Mouse (Mus musculus): ENCODE data around the gene Rangap1. TPM values are rescaled to one million over a fixed set of nuclear protein-coding genes. Genes with fewer than 3 reads are reported as not detected.
"Not testable (repeated sequence)": the region's sequence is repeated elsewhere in the genome, so short reads cannot be mapped to it uniquely, and the experiment has no call there.

Gene Rangap1
- total RNA-seq, 2 experiments from 2014 or later = 69.7 to 70.0 TPM

- DNase-seq (ENCODE audit: low spot score in 2 of 2) = peak; percentile 56 to 67
Measured at GRCm38 (mm10) chr15:81745601-81746114, 328 bp upstream of the Rangap1 start.

GRCm38 (mm10) chr15:81742368-81742767 is 3.0 kb downstream of the Rangap1 start:
- not testable (repeated sequence) for DNase-seq (ENCODE audit: low spot score in 2 of 2)

DNA sequence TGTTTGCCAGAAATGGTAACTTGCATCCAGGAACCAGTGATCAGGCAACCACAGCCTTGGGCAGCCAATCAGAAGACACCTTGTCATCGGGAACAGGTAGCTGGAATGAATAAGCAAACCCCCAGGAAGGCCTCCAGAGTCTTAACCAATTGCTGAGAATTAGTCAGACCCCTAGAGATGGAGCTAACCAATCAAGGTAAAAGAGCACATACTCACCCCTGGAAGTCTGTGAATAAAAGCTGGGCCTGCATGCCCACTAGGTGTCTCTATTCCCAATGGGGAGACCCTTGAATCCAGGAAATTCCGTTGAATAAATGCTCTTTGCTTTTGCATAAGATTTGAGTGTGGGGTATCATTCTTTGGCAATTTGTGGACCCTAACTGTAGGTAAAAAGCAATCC is 5.4 kb downstream of the Rangap1 start:
- DNase-seq (ENCODE audit: low spot score in 2 of 2) = no peak

DNA sequence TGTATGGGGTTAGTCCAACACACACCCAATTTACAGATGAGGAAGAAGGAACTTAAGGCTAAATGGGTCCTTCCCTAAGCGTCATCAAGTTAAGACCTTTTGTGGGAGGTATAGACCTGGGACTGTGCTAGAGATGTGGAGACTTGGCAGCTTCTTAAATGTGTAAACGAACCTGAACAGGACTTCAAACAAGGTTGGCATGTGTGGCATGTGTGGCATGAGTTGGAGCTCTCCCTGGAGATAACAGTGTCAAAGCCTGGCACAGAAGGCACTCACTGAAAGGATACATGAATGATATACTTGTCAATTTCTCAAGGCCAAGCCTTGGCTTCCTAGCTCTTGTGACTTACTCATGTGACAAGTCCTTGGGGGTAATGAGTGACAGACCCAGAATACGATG is 6.0 kb downstream of the Rangap1 start:
- DNase-seq (ENCODE audit: low spot score in 2 of 2) = no peak

DNA sequence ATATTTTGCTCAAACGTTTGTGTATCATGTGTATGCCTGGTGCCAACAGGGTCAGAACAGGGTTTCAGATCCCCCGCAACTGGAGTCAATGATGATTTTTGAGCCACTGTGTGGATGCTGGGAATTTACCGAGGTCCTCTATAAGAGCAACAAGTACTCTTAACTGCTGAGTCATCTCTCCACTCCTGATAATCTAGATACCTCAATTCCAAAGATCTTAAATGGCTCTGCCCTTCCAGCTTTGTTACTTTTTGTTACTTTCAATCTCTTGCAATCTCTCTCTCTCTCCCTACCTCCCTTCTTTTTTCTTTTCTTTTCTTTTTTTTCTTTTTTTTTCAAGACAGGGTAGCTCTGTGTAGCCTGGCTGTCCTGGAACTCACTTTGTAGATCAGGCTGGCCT is 10.3 kb downstream of the Rangap1 start:
- DNase-seq (ENCODE audit: low spot score in 2 of 2) = no peak

DNA sequence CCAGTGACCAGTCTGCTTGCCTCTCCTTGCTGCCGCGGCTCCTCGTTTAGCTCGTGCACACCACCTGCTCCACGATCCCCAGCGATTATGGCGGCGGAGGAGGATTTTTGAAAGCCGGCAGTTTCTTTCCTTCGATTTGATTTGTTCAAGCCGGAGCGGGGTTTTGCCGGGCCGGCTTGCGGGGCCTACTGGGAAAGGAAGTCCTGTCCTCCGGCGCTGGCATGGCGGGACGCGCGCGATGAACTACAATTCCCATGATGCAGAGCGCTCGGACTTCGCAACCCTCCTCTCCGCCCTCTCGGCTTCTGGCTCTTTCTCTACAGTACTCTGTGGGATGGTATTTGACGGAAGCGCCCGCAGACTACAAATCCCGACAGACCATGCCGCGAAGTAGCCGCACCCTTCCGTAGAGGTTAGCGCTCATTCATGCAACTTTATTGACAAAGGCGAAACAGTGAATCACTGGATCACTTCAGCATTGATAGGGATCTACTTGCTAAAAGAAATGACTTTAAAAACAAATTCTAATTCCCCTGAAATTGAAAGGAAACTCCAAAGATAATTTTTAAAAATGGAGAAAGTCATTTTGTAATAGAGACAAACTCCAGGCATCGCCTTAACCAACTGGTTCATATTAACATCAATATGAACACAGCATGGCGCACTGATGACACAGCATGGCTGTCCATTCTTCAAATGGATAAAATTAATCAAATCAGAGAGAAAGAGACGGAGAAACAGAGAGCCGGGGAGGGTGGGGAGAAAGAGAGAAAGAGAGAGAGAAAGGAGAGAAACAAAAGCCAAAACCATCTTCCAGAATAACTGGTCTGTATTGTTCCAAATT is 15.3 kb downstream of the Rangap1 start:
- peak; percentile 89 to 91 for DNase-seq (ENCODE audit: low spot score in 2 of 2)

GRCm38 (mm10) chr15:81729241-81729791 is 16.0 kb downstream of the Rangap1 start:
- DNase-seq (ENCODE audit: low spot score in 2 of 2) = peak; percentile 23 to 47

DNA sequence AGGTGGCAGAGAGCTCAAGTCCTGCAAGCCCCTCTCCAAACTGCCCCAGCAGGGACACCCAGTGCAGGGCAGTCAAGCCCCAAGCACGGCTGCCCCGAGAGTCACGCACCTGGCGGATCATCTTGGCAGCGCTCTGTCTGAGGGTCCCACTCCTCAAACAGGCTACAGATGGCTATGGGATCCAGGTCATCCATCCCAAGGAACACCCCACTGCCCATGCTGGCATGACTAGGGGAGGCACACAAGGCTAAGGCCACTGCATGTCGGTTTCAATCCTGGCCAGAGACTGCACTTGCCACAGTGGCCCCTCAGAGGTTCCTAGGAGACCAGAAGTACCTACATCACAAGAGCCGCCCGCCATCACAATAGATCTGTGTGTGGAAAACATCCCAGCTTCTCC is 19.4 kb downstream of the Rangap1 start:
- DNase-seq (ENCODE audit: low spot score in 2 of 2) = no peak

- no peak for DNase-seq (ENCODE audit: low spot score in 2 of 2)
Measured at GRCm38 (mm10) chr15:81723653-81724052, 21.7 kb downstream of the Rangap1 start.

DNA sequence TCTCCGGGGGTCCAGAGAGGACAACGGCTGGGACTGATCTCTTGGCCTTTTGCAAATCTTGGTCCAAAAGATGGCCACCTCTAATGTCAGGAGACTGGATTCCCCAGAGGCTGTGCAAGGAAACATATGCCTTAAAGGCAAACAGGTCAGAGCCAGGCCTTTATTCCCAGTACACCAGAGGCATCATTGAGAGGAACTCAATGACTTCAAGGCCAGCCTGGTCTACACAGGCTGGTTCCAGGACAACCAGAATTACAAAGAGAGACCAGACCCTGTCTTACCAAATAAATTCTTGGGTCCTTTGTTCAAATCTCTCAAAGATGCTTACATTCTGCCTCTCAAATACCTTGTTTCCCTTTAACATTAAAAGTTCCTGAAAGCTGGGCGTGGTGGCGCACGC is 23.0 kb downstream of the Rangap1 start:
- DNase-seq (ENCODE audit: low spot score in 2 of 2) = no peak

DNA sequence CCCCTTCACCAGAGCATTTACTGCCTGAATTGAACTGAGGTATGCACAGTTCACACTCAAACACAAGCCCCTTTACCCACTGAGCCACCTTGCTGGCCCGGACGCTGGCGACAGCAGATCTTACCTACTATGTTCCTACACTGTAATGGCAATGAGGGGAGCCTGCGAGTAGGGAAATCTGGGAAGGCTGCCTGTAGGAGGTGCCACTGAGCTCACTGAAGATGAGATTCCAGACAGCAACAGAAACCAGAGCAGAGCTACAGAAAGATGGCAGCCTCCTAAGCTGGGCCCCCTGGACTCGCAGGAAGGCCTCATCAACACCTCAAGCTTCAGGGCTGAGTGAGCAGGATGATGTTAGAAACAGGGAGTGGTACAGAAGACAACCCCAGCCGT is 26.2 kb downstream of the Rangap1 start:
- no peak for DNase-seq (ENCODE audit: low spot score in 2 of 2)

GRCm38 (mm10) chr15:81718336-81719138 is 26.8 kb downstream of the Rangap1 start:
- DNase-seq (ENCODE audit: low spot score in 2 of 2) = no peak

- no peak for DNase-seq (ENCODE audit: low spot score in 2 of 2)
Measured at GRCm38 (mm10) chr15:81713742-81714141, 31.6 kb downstream of the Rangap1 start.

DNA sequence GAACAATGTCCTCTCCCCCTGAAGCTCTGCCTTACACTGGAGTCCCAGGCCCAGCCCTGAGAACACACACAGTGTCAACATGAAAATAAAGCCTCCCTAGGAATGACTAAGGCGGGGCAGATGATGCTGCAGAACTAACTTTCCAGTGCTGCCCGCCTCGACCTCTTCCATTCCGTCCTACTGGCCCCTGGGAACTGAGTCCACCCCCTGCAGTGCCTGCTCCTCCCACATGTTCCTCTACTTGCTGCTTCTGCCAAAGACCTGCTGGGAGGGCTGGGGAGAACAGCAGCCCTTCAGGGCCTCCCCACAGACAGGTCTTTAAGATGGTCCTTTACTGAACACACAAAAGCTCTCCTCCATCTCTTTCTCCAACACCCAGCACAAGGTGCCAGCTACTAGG is 34.5 kb downstream of the Rangap1 start:
- no peak for DNase-seq (ENCODE audit: low spot score in 2 of 2)

- DNase-seq (ENCODE audit: low spot score in 2 of 2) = no peak
Measured at GRCm38 (mm10) chr15:81709686-81710085, 35.6 kb downstream of the Rangap1 start.

- DNase-seq (ENCODE audit: low spot score in 2 of 2) = no peak
Measured at GRCm38 (mm10) chr15:81708991-81709390, 36.3 kb downstream of the Rangap1 start.

DNA sequence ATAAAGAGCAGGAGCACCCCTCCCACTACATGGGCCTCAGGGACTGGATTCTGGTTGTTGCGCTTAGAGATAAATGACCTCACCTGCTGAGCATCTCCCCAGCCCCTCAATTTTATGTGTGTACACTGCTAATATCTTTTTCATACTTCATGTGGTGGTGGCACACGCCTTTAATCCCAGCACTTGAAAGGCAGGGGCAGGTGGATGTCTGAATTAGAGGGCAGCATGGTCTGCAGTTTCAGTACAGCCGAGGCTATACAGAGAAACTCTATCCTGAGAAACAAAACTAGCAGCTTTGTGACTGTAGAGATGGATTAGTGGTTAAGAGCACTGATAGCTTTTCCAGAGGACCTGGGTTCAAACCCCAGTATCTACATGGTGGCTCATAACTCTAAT is 42.2 kb downstream of the Rangap1 start:
- no peak for DNase-seq (ENCODE audit: low spot score in 2 of 2)

DNA sequence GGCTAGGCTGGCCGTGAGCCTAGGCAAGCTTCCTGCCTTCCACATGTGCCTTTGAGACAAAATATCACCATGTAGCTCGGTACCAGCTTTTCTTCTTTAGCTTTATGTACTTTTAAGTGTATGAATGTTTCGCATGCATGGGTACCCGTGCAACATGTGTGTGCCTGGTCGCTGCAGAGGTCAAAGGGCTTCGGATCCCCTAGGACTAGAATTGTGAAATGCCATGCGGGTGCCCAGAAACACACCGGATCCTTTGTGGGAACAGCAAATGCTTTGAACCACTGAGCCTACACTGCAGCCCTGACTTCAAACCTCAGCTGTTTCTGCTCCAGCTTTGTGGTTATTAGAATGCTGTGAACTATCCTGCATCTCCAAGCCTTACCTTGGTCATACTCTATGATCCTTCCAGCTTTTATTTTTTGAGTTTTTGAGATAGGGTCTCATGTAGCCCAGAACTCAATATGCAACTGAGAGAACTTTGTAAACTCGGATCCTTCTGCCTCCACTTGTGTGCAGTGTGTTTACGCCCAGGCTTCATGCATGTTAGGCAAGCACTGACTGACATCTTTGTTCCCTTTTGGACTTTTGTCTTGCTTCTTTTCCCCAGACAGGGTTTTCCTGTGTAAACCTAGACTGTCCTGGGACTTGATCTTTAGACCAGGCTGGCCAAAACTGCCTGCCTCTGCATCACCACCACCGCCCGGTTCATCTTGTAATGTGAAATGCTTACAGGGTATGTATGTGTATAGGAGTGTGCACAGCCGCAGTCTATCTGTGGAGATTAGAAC is 42.8 kb downstream of the Rangap1 start:
- no peak for DNase-seq (ENCODE audit: low spot score in 2 of 2)

DNA sequence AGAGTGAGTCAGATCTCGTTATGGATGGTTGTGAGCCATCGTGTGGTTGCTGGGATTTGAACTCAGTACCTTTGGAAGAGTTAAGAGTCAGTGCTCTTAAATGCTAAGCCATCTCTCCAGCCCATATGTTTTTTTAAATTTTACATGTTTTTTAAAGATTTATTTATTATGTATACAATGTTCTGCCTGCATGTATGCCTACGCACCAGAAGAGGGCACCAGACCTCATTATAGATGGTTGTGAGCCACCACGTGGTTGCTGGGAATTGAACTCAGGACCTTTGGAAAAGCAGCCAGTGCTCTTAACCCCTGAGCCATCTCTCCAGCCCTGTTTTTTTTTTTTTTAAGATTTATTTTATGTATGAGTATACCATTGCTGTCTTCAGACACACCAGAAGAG is 44.0 kb downstream of the Rangap1 start:
- not testable (repeated sequence) for DNase-seq (ENCODE audit: low spot score in 2 of 2)

- no peak for DNase-seq (ENCODE audit: low spot score in 2 of 2)
Measured at GRCm38 (mm10) chr15:81700601-81701000, 44.7 kb downstream of the Rangap1 start.

DNA sequence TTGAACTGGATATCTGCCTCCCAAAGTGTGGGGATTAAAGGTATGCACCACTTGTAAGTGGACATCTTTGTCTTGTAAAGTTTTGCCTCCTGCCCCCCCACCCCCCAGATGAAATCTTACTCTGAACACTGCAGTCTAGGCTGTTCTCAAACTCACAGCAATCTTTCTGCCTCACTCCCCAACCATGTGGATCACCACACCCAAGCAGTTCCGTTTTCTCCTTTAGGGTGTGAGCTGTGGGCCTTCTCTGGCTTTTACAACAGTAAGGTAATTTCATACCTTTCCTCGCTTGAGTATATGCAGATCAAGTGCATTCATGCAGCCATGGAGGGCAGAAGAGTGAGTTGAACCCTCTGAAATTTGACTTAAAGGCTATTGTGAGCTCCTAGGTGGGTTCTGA is 45.2 kb downstream of the Rangap1 start:
- DNase-seq (ENCODE audit: low spot score in 2 of 2) = no peak

Measured in adrenal gland, adult 18-20 months (tissue).